Mouse (Mus musculus) naive thymus-derived CD4-positive, alpha-beta T cell, adult 5 months (primary cell): ENCODE data around the gene Il6st. TPM values are rescaled to one million over a fixed set of nuclear protein-coding genes. Genes with fewer than 3 reads are reported as not detected.

Source experiments
- polyA plus RNA-seq: library from polyadenylated mRNA; unstranded; fragments of 100-300 nt; shearing (Covaris generic); gene quantifications from one replicate; pipeline ENCODE4 v1.2.1, GENCODE M21; 2017

Il6st gene
- 318 TPM for polyA plus RNA-seq

DNA sequence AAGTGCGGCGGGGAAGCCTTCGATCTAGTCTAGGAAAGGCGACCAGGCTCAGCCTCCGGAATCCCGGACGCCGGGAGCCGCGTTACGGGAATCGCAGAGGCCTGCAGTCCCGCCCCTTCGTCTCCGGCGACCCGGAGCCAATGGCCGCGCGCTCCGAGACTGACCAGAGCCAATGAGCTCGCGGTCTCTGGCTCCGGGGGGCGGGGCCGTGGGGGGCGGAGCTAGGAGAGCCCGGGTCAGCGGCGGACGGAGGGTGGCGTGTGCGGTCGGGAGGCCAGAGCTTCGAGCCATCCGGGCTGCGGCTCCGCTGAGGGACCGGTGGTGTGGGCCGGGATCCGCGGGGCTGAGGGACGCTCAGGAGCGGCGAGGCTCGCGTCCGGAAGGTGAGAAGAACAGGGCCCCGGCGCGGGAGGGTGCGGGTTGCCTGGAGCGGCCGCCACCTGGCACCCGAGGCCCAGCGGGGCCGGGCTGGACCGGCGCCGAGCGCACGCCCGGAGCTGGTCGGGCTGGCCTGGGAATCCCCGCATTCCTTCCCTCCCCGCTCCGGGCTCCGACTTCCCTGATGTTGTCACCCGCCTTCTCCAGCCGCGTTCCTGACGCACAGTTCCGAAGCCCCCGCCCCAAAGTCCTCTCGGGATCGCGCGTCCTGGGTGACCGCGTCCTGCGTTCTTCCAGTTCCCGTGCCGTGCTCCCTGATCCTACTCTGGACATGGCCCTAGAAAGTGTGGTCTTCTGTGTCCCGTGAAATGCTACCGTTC, at the start of gene Il6st:
TSS of gene Il6st (plus strand) at position 203 of the 758 bp plus-strand sequence.

Other genes with a start within 250 kb of the Il6st start
- 1.3 TPM for gene Ankrd55, start 175.6 kb upstream of the Il6st start, polyA plus RNA-seq
- not detected for gene Il31ra, start 130.3 kb downstream of the Il6st start, polyA plus RNA-seq
- not detected for gene Ddx4, start 188.4 kb downstream of the Il6st start, polyA plus RNA-seq
- gene Slc38a9, start 196.7 kb downstream of the Il6st start, polyA plus RNA-seq, result 33.0 TPM